Mouse (Mus musculus) olfactory bulb, adult 2 months (tissue): ENCODE data around the gene Spata13.

ENCODE experiments used
- CTCF ChIP-seq: fragments of 200-500 bp; IDR thresholded peaks from 2 replicates; pipeline ENCODE4 v1.5.1; 2012; ENCODE audit warnings: low read depth, mild to moderate bottlenecking, low read length, moderate library complexity; ENCODE audit not compliant: insufficient read depth
- POLR2A ChIP-seq: fragments of 200-500 bp; IDR thresholded peaks from 2 replicates; pipeline ENCODE4 v1.6.1; 2012; ENCODE audit warnings: mild to moderate bottlenecking, low read depth, low read length, moderate library complexity; ENCODE audit not compliant: insufficient read depth

DNA sequence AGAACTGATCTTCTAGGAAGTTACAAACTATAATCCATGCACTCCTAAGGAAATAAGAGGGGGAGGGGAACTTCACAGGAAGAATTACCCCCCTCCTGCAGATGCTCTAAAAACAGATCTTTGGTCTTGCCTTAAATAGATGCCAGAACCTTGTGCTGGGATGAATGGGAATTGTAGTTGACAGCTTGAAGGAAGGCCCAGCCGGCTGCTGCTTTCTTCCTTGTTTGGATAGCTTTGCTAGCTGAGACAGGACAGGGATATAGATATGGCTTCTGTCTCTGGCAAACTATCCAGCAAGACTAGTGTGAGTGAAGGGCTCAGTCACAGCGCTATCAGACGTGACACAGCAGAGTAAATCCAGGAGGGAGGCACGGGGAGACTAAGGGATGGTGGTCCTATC lies 99.9 kb downstream of the Spata13 start:
- no peak for TF ChIP-seq CTCF
- no peak for TF ChIP-seq POLR2A
